In genomic region chr2:75987739-75988138, GRCm38 (mm10) we compare ENCODE assay signal across 13 mouse cellular contexts. TPM values are rescaled to one million over a fixed set of nuclear protein-coding genes. Genes with fewer than 3 reads are reported as not detected.
DNase-seq lines count a peak whose midpoint lies in the region; ATAC-seq and TF ChIP-seq lines count a peak whose summit lies in the region.
"Had no signal": no experiment of that assay in that cellular context is flagged by ENCODE, and none has a peak within 500 bp of the region (broad histone marks: within the 10 kb centered on the region; RNA-seq: fewer than 3 reads in every experiment).

No protein-coding gene starts in this region.

- H3K9ac ChIP-seq in kidney, embryonic 14.5 days (ENCODE audit: low read depth, low read length) = no peak overlapping the region
- no peak overlapping the region for H3K9ac ChIP-seq in embryonic facial prominence, embryonic 12.5 days
- no peak overlapping the region for H3K9ac ChIP-seq in hindbrain, embryonic 13.5 days
- no peak overlapping the region for H3K9ac ChIP-seq in lung, postnatal 0 days (replicated peaks; ENCODE audit: low read depth)
- H3K9ac ChIP-seq: stomach, embryonic 15.5 days had no signal

- H3K27ac ChIP-seq in kidney, embryonic 14.5 days (ENCODE audit: low read depth, low read length) = no peak overlapping the region
- peak overlapping the region; percentile 36; the same call in 1 of the 2 replicates for H3K27ac ChIP-seq in embryonic facial prominence, embryonic 12.5 days
- H3K27ac ChIP-seq in hindbrain, embryonic 13.5 days = peak overlapping the region; percentile 91
- no peak overlapping the region for H3K27ac ChIP-seq in lung, postnatal 0 days (ENCODE audit: low read length)
- H3K27ac ChIP-seq: heart, adult 2 months; stomach, embryonic 15.5 days had no signal

- H3ac ChIP-seq in myocyte (ENCODE audit: control insufficient read depth, insufficient read length) = no peak overlapping the region

- WGBS in kidney, embryonic 14.5 days = 64% methylated on average over 9 of the region's 9 CpGs
- WGBS in embryonic facial prominence, embryonic 12.5 days = 58% methylated on average over 9 of the region's 9 CpGs
- 68% methylated on average over 9 of the region's 9 CpGs for WGBS in hindbrain, embryonic 13.5 days
- WGBS in lung, postnatal 0 days = 62% methylated on average over 9 of the region's 9 CpGs

- TF ChIP-seq POLR2A in myocyte (IDR thresholded peaks at IDR 0.05; ENCODE audit: insufficient read length, low read depth) = no peak

- ATAC-seq in kidney, embryonic 14.5 days (ENCODE audit: low FRiP score, low TSS enrichment) = no peak
- ATAC-seq in embryonic facial prominence, embryonic 12.5 days (ENCODE audit: insufficient number of reproducible peaks, insufficient read depth, low FRiP score, low TSS enrichment) = no peak
- no peak for ATAC-seq in hindbrain, embryonic 13.5 days (ENCODE audit: low FRiP score)
- ATAC-seq in lung, postnatal 0 days = no peak

- H3K27me3 ChIP-seq in kidney, embryonic 14.5 days (ENCODE audit: control insufficient read depth, insufficient read depth, low read length) = no peaks in the 10 kb centered on the region
- no peaks in the 10 kb centered on the region for H3K27me3 ChIP-seq in embryonic facial prominence, embryonic 12.5 days
- H3K27me3 ChIP-seq in hindbrain, embryonic 13.5 days = no peaks in the 10 kb centered on the region
- peaks cover 7% of the 10 kb centered on the region for H3K27me3 ChIP-seq in myocyte (ENCODE audit: control insufficient read depth, insufficient read depth, insufficient read length)
- H3K27me3 ChIP-seq in lung, postnatal 0 days (replicated peaks; ENCODE audit: insufficient read depth, low read length) = no peaks in the 10 kb centered on the region
- H3K27me3 ChIP-seq: stomach, embryonic 15.5 days had no signal

- no peaks in the 10 kb centered on the region for H3K79me2 ChIP-seq in myocyte (ENCODE audit: control insufficient read depth, insufficient read depth)

- H3K4me2 ChIP-seq in kidney, embryonic 14.5 days (replicated peaks; ENCODE audit: low read depth, low read length) = no peak overlapping the region
- no peak overlapping the region for H3K4me2 ChIP-seq in embryonic facial prominence, embryonic 12.5 days (replicated peaks)
- no peak overlapping the region for H3K4me2 ChIP-seq in hindbrain, embryonic 13.5 days
- peak overlapping the region; percentile 61 for H3K4me2 ChIP-seq in myocyte (ENCODE audit: low read depth)
- H3K4me2 ChIP-seq in lung, postnatal 0 days (replicated peaks; ENCODE audit: low read depth, low read length) = no peak overlapping the region
- H3K4me2 ChIP-seq: stomach, embryonic 15.5 days had no signal

- no peaks in the 10 kb centered on the region for H3K36me3 ChIP-seq in kidney, embryonic 14.5 days (ENCODE audit: control insufficient read depth, insufficient read depth, low read length)
- no peaks in the 10 kb centered on the region for H3K36me3 ChIP-seq in embryonic facial prominence, embryonic 12.5 days
- no peaks in the 10 kb centered on the region for H3K36me3 ChIP-seq in hindbrain, embryonic 13.5 days
- H3K36me3 ChIP-seq in myocyte (ENCODE audit: control insufficient read depth, insufficient read depth) = no peaks in the 10 kb centered on the region
- no peaks in the 10 kb centered on the region for H3K36me3 ChIP-seq in lung, postnatal 0 days (ENCODE audit: insufficient read depth, low read length)
- H3K36me3 ChIP-seq: stomach, embryonic 15.5 days had no signal

- no peak for TF ChIP-seq EP300 in lung, postnatal 0 days (IDR thresholded peaks at IDR 0.05)

- no peak for TF ChIP-seq CTCF in lung, postnatal 0 days (IDR thresholded peaks at IDR 0.05)

- H3K4me3 ChIP-seq in kidney, embryonic 14.5 days (ENCODE audit: low read length) = no peak overlapping the region
- H3K4me3 ChIP-seq in embryonic facial prominence, embryonic 12.5 days = no peak overlapping the region
- H3K4me3 ChIP-seq in hindbrain, embryonic 13.5 days = no peak overlapping the region
- no peak overlapping the region for H3K4me3 ChIP-seq in myocyte
- no peak overlapping the region for H3K4me3 ChIP-seq in lung, postnatal 0 days (ENCODE audit: low read depth, low read length)
- H3K4me3 ChIP-seq: heart, adult 2 months; stomach, embryonic 15.5 days had no signal

- no peaks in the 10 kb centered on the region for H3K9me3 ChIP-seq in kidney, embryonic 14.5 days (ENCODE audit: control insufficient read depth, low read length)
- no peaks in the 10 kb centered on the region for H3K9me3 ChIP-seq in embryonic facial prominence, embryonic 12.5 days
- H3K9me3 ChIP-seq in hindbrain, embryonic 13.5 days = no peaks in the 10 kb centered on the region
- no peaks in the 10 kb centered on the region for H3K9me3 ChIP-seq in lung, postnatal 0 days (ENCODE audit: low read length)
- H3K9me3 ChIP-seq: stomach, embryonic 15.5 days had no signal

- DNase-seq in kidney, postnatal 10 days = peak; percentile 36
- no peak for DNase-seq in lung, postnatal 0 days (ENCODE audit: low spot score)
- DNase-seq in lung, postnatal 25 days (ENCODE audit: low spot score) = no peak
- DNase-seq: heart, adult 2 months; layer of hippocampus, adult 9-11 months; liver; lung, postnatal 14 days; right cerebral cortex, postnatal 25 days had no signal

- peaks cover 28% of the 10 kb centered on the region for H3K4me1 ChIP-seq in kidney, embryonic 14.5 days (ENCODE audit: control insufficient read depth, insufficient read depth, low read length)
- peaks cover 43% of the 10 kb centered on the region for H3K4me1 ChIP-seq in embryonic facial prominence, embryonic 12.5 days
- H3K4me1 ChIP-seq in hindbrain, embryonic 13.5 days (replicated peaks) = peaks cover 62% of the 10 kb centered on the region
- peaks cover 4% of the 10 kb centered on the region; the same call in 1 of the 2 replicates for H3K4me1 ChIP-seq in lung, postnatal 0 days (ENCODE audit: insufficient read depth, low read depth, low read length)

TF ChIP-seq in myocyte, 11 proteins besides CTCF, POLR2A, EP300 and RAD21:
- TF ChIP-seq SRF (IDR thresholded peaks at IDR 0.05; ENCODE audit: control insufficient read depth, insufficient read length, low read depth) (peak; percentile 30), MYOG (IDR thresholded peaks at IDR 0.05; ENCODE audit: control insufficient read depth in 1 of 3, insufficient read depth in 1 of 3, insufficient read length in 2 of 3, low read depth in 2 of 3) (peak in 1 of 3 experiments; percentile 21), POLR2AphosphoS2 (IDR thresholded peaks at IDR 0.05; ENCODE audit: insufficient read length, low read depth) (no peak)

RNA-seq across cellular contexts. Expression of gene Ttc30a1, which starts 6.0 kb away (rescaled TPM):
- polyA plus RNA-seq in kidney, embryonic 14.5 days (2014; fragmentation: Nextera tagmentation; extraction: Ambion mirVana) = 7.3 and 8.5 TPM in 2 replicates
- 8.8 and 10.6 TPM in 2 replicates for polyA plus RNA-seq in embryonic facial prominence, embryonic 12.5 days (2016; fragmentation: Nextera tagmentation; extraction: Ambion mirVana)
- 7.3 and 8.2 TPM in 2 replicates for polyA plus RNA-seq in hindbrain, embryonic 13.5 days (2015; fragmentation: Nextera tagmentation; extraction: Ambion mirVana)
- 1.2 TPM for polyA plus RNA-seq in myocyte (2012; fragmentation: generic; extraction: Trizol)
- polyA plus RNA-seq in lung, postnatal 0 days (2015; fragmentation: Nextera tagmentation; extraction: Ambion mirVana) = 2.8 and 3.9 TPM in 2 replicates

RNA-seq across cellular contexts. Expression of gene Ttc30a2, which starts 9.8 kb away (rescaled TPM):
- 0.46 and 0.76 TPM in 2 replicates for polyA plus RNA-seq in kidney, embryonic 14.5 days (2014; fragmentation: Nextera tagmentation; extraction: Ambion mirVana)
- polyA plus RNA-seq in embryonic facial prominence, embryonic 12.5 days (2016; fragmentation: Nextera tagmentation; extraction: Ambion mirVana) = 0.40 and 0.52 TPM in 2 replicates
- polyA plus RNA-seq in hindbrain, embryonic 13.5 days (2015; fragmentation: Nextera tagmentation; extraction: Ambion mirVana) = 1.0 and 1.1 TPM in 2 replicates
- 0.06 TPM for polyA plus RNA-seq in myocyte (2012; fragmentation: generic; extraction: Trizol)
- polyA plus RNA-seq in lung, postnatal 0 days (2015; fragmentation: Nextera tagmentation; extraction: Ambion mirVana) = 0.25 and 0.65 TPM in 2 replicates

RNA-seq across cellular contexts. Expression of gene Ttc30b, which starts 49.4 kb away (rescaled TPM):
- polyA plus RNA-seq in kidney, embryonic 14.5 days (2014; fragmentation: Nextera tagmentation; extraction: Ambion mirVana) = 8.3 and 10.8 TPM in 2 replicates
- polyA plus RNA-seq in embryonic facial prominence, embryonic 12.5 days (2016; fragmentation: Nextera tagmentation; extraction: Ambion mirVana) = 7.5 and 9.7 TPM in 2 replicates
- 16.7 and 20.9 TPM in 2 replicates for polyA plus RNA-seq in hindbrain, embryonic 13.5 days (2015; fragmentation: Nextera tagmentation; extraction: Ambion mirVana)
- 1.7 TPM for polyA plus RNA-seq in myocyte (2012; fragmentation: generic; extraction: Trizol)
- polyA plus RNA-seq in lung, postnatal 0 days (2015; fragmentation: Nextera tagmentation; extraction: Ambion mirVana) = 17.9 and 18.6 TPM in 2 replicates

Comparison
In these comparisons a context has a peak if more than half of its experiments do, and no peak if none do; other contexts are left out.
1. H3K27ac ChIP-seq: peak in embryonic facial prominence, embryonic 12.5 days (single experiment) and hindbrain, embryonic 13.5 days (single experiment); none in kidney, embryonic 14.5 days (single experiment) and lung, postnatal 0 days (single experiment).